Mouse (Mus musculus): ENCODE results near the gene Dbp. TPM values are rescaled to one million over a fixed set of nuclear protein-coding genes. Genes with fewer than 3 reads are reported as not detected.

Gene Dbp
- polyA plus RNA-seq, 1 experiment: 8.4 TPM

GRCm38 (mm10) chr7:45714630-45715089 is 9.8 kb downstream of the Dbp start:
- no peak for DNase-seq (ENCODE audit: low read depth)
- TF ChIP-seq CTCF (IDR thresholded peaks at IDR 0.05; ENCODE audit: borderline replicate concordance, extremely low read depth, insufficient read depth, insufficient read length) (no peak), POLR2A (IDR thresholded peaks at IDR 0.05; ENCODE audit: borderline replicate concordance, extremely low read depth, insufficient read depth, insufficient read length, poor library complexity, severe bottlenecking) (no peak)

- DNase-seq (ENCODE audit: low read depth): peak; percentile 99
- no peak for TF ChIP-seq CTCF (IDR thresholded peaks at IDR 0.05; ENCODE audit: borderline replicate concordance, extremely low read depth, insufficient read depth, insufficient read length)
- peak; percentile 39; the same call in 1 of the 2 replicates for TF ChIP-seq POLR2A (IDR thresholded peaks at IDR 0.05; ENCODE audit: borderline replicate concordance, extremely low read depth, insufficient read depth, insufficient read length, poor library complexity, severe bottlenecking)
Measured at GRCm38 (mm10) chr7:45715090-45715708, 10.3 kb downstream of the Dbp start, which contains the start of gene Rpl18. Rpl18 (plus strand) TSS chr7:45715457.

- no peak for TF ChIP-seq CTCF (IDR thresholded peaks at IDR 0.05; ENCODE audit: borderline replicate concordance, extremely low read depth, insufficient read depth, insufficient read length)
- no peak for TF ChIP-seq POLR2A (IDR thresholded peaks at IDR 0.05; ENCODE audit: borderline replicate concordance, extremely low read depth, insufficient read depth, insufficient read length, poor library complexity, severe bottlenecking)
- DNase-seq (ENCODE audit: low read depth): no peak
Measured at GRCm38 (mm10) chr7:45715741-45716459, 11.0 kb downstream of the Dbp start.

- no peak for TF ChIP-seq CTCF (IDR thresholded peaks at IDR 0.05; ENCODE audit: borderline replicate concordance, extremely low read depth, insufficient read depth, insufficient read length)
- no peak for TF ChIP-seq POLR2A (IDR thresholded peaks at IDR 0.05; ENCODE audit: borderline replicate concordance, extremely low read depth, insufficient read depth, insufficient read length, poor library complexity, severe bottlenecking)
- DNase-seq (ENCODE audit: low read depth): no peak
Measured at GRCm38 (mm10) chr7:45716460-45716857, 11.6 kb downstream of the Dbp start.

GRCm38 (mm10) chr7:45716952-45717917 is 12.3 kb downstream of the Dbp start:
- DNase-seq (ENCODE audit: low read depth): no peak
- no peak for TF ChIP-seq POLR2A (IDR thresholded peaks at IDR 0.05; ENCODE audit: borderline replicate concordance, extremely low read depth, insufficient read depth, insufficient read length, poor library complexity, severe bottlenecking)
- TF ChIP-seq CTCF (IDR thresholded peaks at IDR 0.05; ENCODE audit: borderline replicate concordance, extremely low read depth, insufficient read depth, insufficient read length): no peak

GRCm38 (mm10) chr7:45717918-45718297 is 13.0 kb downstream of the Dbp start, which contains the start of gene Sphk2:
Sphk2 (minus strand) TSS chr7:45718002.
- TF ChIP-seq CTCF (IDR thresholded peaks at IDR 0.05; ENCODE audit: borderline replicate concordance, extremely low read depth, insufficient read depth, insufficient read length) (no peak), POLR2A (IDR thresholded peaks at IDR 0.05; ENCODE audit: borderline replicate concordance, extremely low read depth, insufficient read depth, insufficient read length, poor library complexity, severe bottlenecking) (peak; percentile 85; the same call in 1 of the 2 replicates)
- peak; percentile 99 for DNase-seq (ENCODE audit: low read depth)

GRCm38 (mm10) chr7:45718331-45718730 is 13.4 kb downstream of the Dbp start:
- no peak for DNase-seq (ENCODE audit: low read depth)

GRCm38 (mm10) chr7:45719180-45719579 is 14.3 kb downstream of the Dbp start:
- no peak for DNase-seq (ENCODE audit: low read depth)
- TF ChIP-seq CTCF (IDR thresholded peaks at IDR 0.05; ENCODE audit: borderline replicate concordance, extremely low read depth, insufficient read depth, insufficient read length) (no peak), POLR2A (IDR thresholded peaks at IDR 0.05; ENCODE audit: borderline replicate concordance, extremely low read depth, insufficient read depth, insufficient read length, poor library complexity, severe bottlenecking) (no peak)

More at GRCm38 (mm10) chr7:45718331-45718730, 13.4 kb downstream of the Dbp start:
- TF ChIP-seq POLR2A (IDR thresholded peaks at IDR 0.05; ENCODE audit: borderline replicate concordance, extremely low read depth, insufficient read depth, insufficient read length, poor library complexity, severe bottlenecking) (no peak), CTCF (IDR thresholded peaks at IDR 0.05; ENCODE audit: borderline replicate concordance, extremely low read depth, insufficient read depth, insufficient read length) (no peak)

- no peak for DNase-seq (ENCODE audit: low read depth)
- no peak for TF ChIP-seq CTCF (IDR thresholded peaks at IDR 0.05; ENCODE audit: borderline replicate concordance, extremely low read depth, insufficient read depth, insufficient read length)
- TF ChIP-seq POLR2A (IDR thresholded peaks at IDR 0.05; ENCODE audit: borderline replicate concordance, extremely low read depth, insufficient read depth, insufficient read length, poor library complexity, severe bottlenecking): no peak
Measured at GRCm38 (mm10) chr7:45719738-45720412, 15.0 kb downstream of the Dbp start.

All from brain, embryonic 14.5 days (tissue).